In genomic region chr7:4629586-4629985, GRCm38 (mm10) we compare ENCODE assay signal across 16 mouse cellular contexts. TPM values are rescaled to one million over a fixed set of nuclear protein-coding genes. Genes with fewer than 3 reads are reported as not detected.
DNase-seq lines count a peak whose midpoint lies in the region; ATAC-seq lines count a peak whose summit lies in the region.
"Had no signal": no experiment of that assay in that cellular context is flagged by ENCODE, and none has a peak within 500 bp of the region (broad histone marks: within the 10 kb centered on the region; RNA-seq: fewer than 3 reads in every experiment).

No protein-coding gene starts in this region.

- ATAC-seq in kidney, embryonic 16.5 days (ENCODE audit: low FRiP score, low TSS enrichment) = no peak
- ATAC-seq in erythroblast, adult 5-6 weeks (replicated peaks; ENCODE audit: low FRiP score, poor library complexity, severe bottlenecking) = peak; percentile 34
- peak; percentile 34 for ATAC-seq in liver, embryonic 13.5 days (ENCODE audit: low read depth)
- ATAC-seq: midbrain, embryonic 15.5 days had no signal

- no peak overlapping the region for H3K4me3 ChIP-seq in kidney, embryonic 16.5 days (ENCODE audit: low read length)
- H3K4me3 ChIP-seq in liver, embryonic 13.5 days (replicated peaks) = peak overlapping the region; percentile 69
- H3K4me3 ChIP-seq: midbrain, embryonic 15.5 days; neural tube, embryonic 12.5 days had no signal

- no peaks in the 10 kb centered on the region for H3K27me3 ChIP-seq in kidney, embryonic 16.5 days (ENCODE audit: insufficient read depth, low read length)
- no peaks in the 10 kb centered on the region for H3K27me3 ChIP-seq in liver, embryonic 13.5 days
- H3K27me3 ChIP-seq: CH12.LX; midbrain, embryonic 15.5 days; neural tube, embryonic 12.5 days had no signal

- H3K36me3 ChIP-seq in kidney, embryonic 16.5 days (ENCODE audit: insufficient read depth, low read length) = peaks cover 48% of the 10 kb centered on the region
- peaks cover 63% of the 10 kb centered on the region for H3K36me3 ChIP-seq in liver, embryonic 13.5 days

- H3K9ac ChIP-seq in kidney, embryonic 16.5 days (replicated peaks; ENCODE audit: low read length) = no peak overlapping the region
- H3K9ac ChIP-seq in liver, embryonic 13.5 days = peak overlapping the region; percentile 90
- H3K9ac ChIP-seq: midbrain, embryonic 15.5 days; neural tube, embryonic 12.5 days had no signal

- no peak overlapping the region for H3K27ac ChIP-seq in kidney, embryonic 16.5 days (ENCODE audit: low read length)
- peak overlapping the region; percentile 98 for H3K27ac ChIP-seq in liver, embryonic 13.5 days
- H3K27ac ChIP-seq: midbrain, embryonic 15.5 days; neural tube, embryonic 12.5 days had no signal

- no peaks in the 10 kb centered on the region for H3K9me3 ChIP-seq in kidney, embryonic 16.5 days (ENCODE audit: low read length)
- H3K9me3 ChIP-seq in liver, embryonic 13.5 days (replicated peaks) = no peaks in the 10 kb centered on the region
- H3K9me3 ChIP-seq: midbrain, embryonic 15.5 days; neural tube, embryonic 12.5 days had no signal

- 91% methylated on average over 5 of the region's 5 CpGs for WGBS in kidney, embryonic 16.5 days
- 14% methylated on average over 5 of the region's 5 CpGs for WGBS in liver, embryonic 13.5 days (ENCODE audit: insufficient replicate concordance)

- DNase-seq in kidney, adult 11 months = peak; percentile 19
- DNase-seq in cerebellum, adult 9-11 months = peak; percentile 59
- peak; percentile 38 for DNase-seq in liver, embryonic 13.5 days
- no peak for DNase-seq in kidney, postnatal 36 days
- DNase-seq in right cerebral cortex, adult 2 months (ENCODE audit: low spot score in 2 of 2) = no peak
- DNase-seq in MN1 (ENCODE audit: low spot score) = no peak
- DNase-seq: adrenal gland, postnatal 10 days; lung, postnatal 14 days had no signal

- H3K4me2 ChIP-seq in kidney, embryonic 16.5 days (replicated peaks; ENCODE audit: low read depth, low read length) = no peak overlapping the region
- peak overlapping the region; percentile 89 for H3K4me2 ChIP-seq in liver, embryonic 13.5 days
- H3K4me2 ChIP-seq: midbrain, embryonic 15.5 days; neural tube, embryonic 12.5 days had no signal

- H3K4me1 ChIP-seq in kidney, embryonic 16.5 days (ENCODE audit: insufficient read depth, low read length) = no peaks in the 10 kb centered on the region
- peaks cover 72% of the 10 kb centered on the region for H3K4me1 ChIP-seq in liver, embryonic 13.5 days (replicated peaks)
- H3K4me1 ChIP-seq: midbrain, embryonic 15.5 days; neural tube, embryonic 12.5 days had no signal

RNA-seq across cellular contexts. Expression of gene Tmem86b, which starts 1.6 kb away (rescaled TPM):
- polyA plus RNA-seq in kidney, embryonic 16.5 days (2015; fragmentation: Nextera tagmentation; extraction: Ambion mirVana) = 1.2 and 1.3 TPM in 2 replicates
- 37.3 and 72.3 TPM in 2 replicates for total RNA-seq in erythroblast, adult 5-6 weeks (2015; ENCODE audit: low replicate concordance)
- 53.4 and 88.6 TPM in 2 replicates for total RNA-seq in erythroblast, adult 5-6 weeks (2017; ENCODE audit: low replicate concordance)
- 22.6 and 25.1 TPM in 2 replicates for polyA plus RNA-seq in liver, embryonic 13.5 days (2015; fragmentation: Nextera tagmentation; extraction: Ambion mirVana)

RNA-seq across cellular contexts. Expression of gene Ptprh, which starts 25.7 kb away (rescaled TPM):
- not detected in 2 replicates for polyA plus RNA-seq in kidney, embryonic 16.5 days (2015; fragmentation: Nextera tagmentation; extraction: Ambion mirVana)
- total RNA-seq in erythroblast, adult 5-6 weeks (2015; ENCODE audit: low replicate concordance) = 0.96 TPM in 1 of 2 replicates, not detected in the other
- 1.4 and 1.7 TPM in 2 replicates for total RNA-seq in erythroblast, adult 5-6 weeks (2017; ENCODE audit: low replicate concordance)
- not detected in 2 replicates for polyA plus RNA-seq in liver, embryonic 13.5 days (2015; fragmentation: Nextera tagmentation; extraction: Ambion mirVana)
- total RNA-seq: adrenal gland, postnatal 10 days; CH12.LX; granulocyte monocyte progenitor cell, adult 5-6 weeks; hematopoietic stem cell, adult 5-6 weeks had no signal
- polyA plus RNA-seq: embryonic facial prominence, embryonic 14.5 days; neural tube, embryonic 12.5 days had no signal

RNA-seq across cellular contexts. Expression of gene Ppp6r1, which starts 29.2 kb away (rescaled TPM):
- polyA plus RNA-seq in kidney, embryonic 16.5 days (2015; fragmentation: Nextera tagmentation; extraction: Ambion mirVana) = 3.2 and 5.2 TPM in 2 replicates
- total RNA-seq in erythroblast, adult 5-6 weeks (2015; ENCODE audit: low replicate concordance) = 31.6 and 45.3 TPM in 2 replicates
- 37.3 and 47.0 TPM in 2 replicates for total RNA-seq in erythroblast, adult 5-6 weeks (2017; ENCODE audit: low replicate concordance)
- 5.7 and 7.1 TPM in 2 replicates for polyA plus RNA-seq in liver, embryonic 13.5 days (2015; fragmentation: Nextera tagmentation; extraction: Ambion mirVana)

RNA-seq across cellular contexts. Expression of gene Hspbp1, which starts 55.3 kb away (rescaled TPM):
- polyA plus RNA-seq in kidney, embryonic 16.5 days (2015; fragmentation: Nextera tagmentation; extraction: Ambion mirVana) = 114 and 118 TPM in 2 replicates
- total RNA-seq in erythroblast, adult 5-6 weeks (2015; ENCODE audit: low replicate concordance) = 5.0 and 8.3 TPM in 2 replicates
- 3.1 and 9.1 TPM in 2 replicates for total RNA-seq in erythroblast, adult 5-6 weeks (2017; ENCODE audit: low replicate concordance)
- 77.8 and 83.4 TPM in 2 replicates for polyA plus RNA-seq in liver, embryonic 13.5 days (2015; fragmentation: Nextera tagmentation; extraction: Ambion mirVana)

Comparison
In these comparisons a context has a peak if more than half of its experiments do, and no peak if none do; other contexts are left out.
1. DNase-seq: peak in kidney, adult 11 months (single experiment), cerebellum, adult 9-11 months (single experiment) and liver, embryonic 13.5 days (single experiment); none in kidney, postnatal 36 days (0 of 2), right cerebral cortex, adult 2 months (0 of 2) and MN1 (single experiment).
2. RNA of gene Tmem86b, which starts 1.6 kb away (polyA plus RNA-seq): 22.6 to 25.1 TPM in liver, embryonic 13.5 days; 1.2 to 1.3 TPM in kidney, embryonic 16.5 days; every median in the first group is over 10 times any median in the second.